Mouse (Mus musculus) embryonic fibroblast, embryonic 13.5 days (primary cell): Measurements from ENCODE around the gene Trrap.

ENCODE experiments used
- CTCF ChIP-seq: IDR thresholded peaks from 2 replicates; pipeline ENCODE4 v1.5.1; 2011; ENCODE audit warnings: mild to moderate bottlenecking, control low read depth, low read length, moderate library complexity, borderline replicate concordance; ENCODE audit not compliant: insufficient read depth
- POLR2A ChIP-seq: IDR thresholded peaks from 2 replicates; pipeline ENCODE4 v1.6.1; 2011; ENCODE audit warnings: low read depth, mild to moderate bottlenecking, control low read depth, low read length, moderate library complexity

- no peak for TF ChIP-seq POLR2A
- no peak for TF ChIP-seq CTCF
Observed at GRCm38 (mm10) chr5:144733953-144734352, 33.6 kb upstream of the Trrap start.
